Mouse (Mus musculus) neural tube, embryonic 15.5 days (tissue): Measurements from ENCODE around the gene Gpr26. TPM values are rescaled to one million over a fixed set of nuclear protein-coding genes. Genes with fewer than 3 reads are reported as not detected.

Source experiments
- ATAC-seq: fragments of 200-750 bp; cut with Nextera tagmentation; 2 replicates; pipeline ENCODE4 v1.8.0; 2017; ENCODE audit warnings: mild to moderate bottlenecking, moderate TSS enrichment, moderate library complexity; ENCODE audit not compliant: low FRiP score
- H3K27ac ChIP-seq: fragments of 300-500 bp; sonication (generic); replicated peaks from 2 replicates; pipeline ENCODE4 v1.5.1; 2015; ENCODE audit warnings: mild to moderate bottlenecking, inconsistent platforms
- H3K27me3 ChIP-seq: fragments of 300-500 bp; sonication (generic); replicated peaks from 2 replicates; pipeline ENCODE4 v1.6.1; 2015; ENCODE audit warnings: inconsistent platforms
- H3K36me3 ChIP-seq: fragments of 300-500 bp; sonication (generic); 2 replicates; pipeline ENCODE4 v1.6.1; 2015; ENCODE audit warnings: inconsistent platforms
- H3K4me1 ChIP-seq: fragments of 300-500 bp; sonication (generic); 2 replicates; pipeline ENCODE4 v1.6.1; 2015; ENCODE audit warnings: inconsistent platforms
- H3K4me2 ChIP-seq: fragments of 300-500 bp; sonication (generic); 2 replicates; pipeline ENCODE4 v1.6.1; 2015; ENCODE audit warnings: inconsistent platforms, mild to moderate bottlenecking, moderate library complexity
- H3K4me3 ChIP-seq: fragments of 300-500 bp; sonication (generic); replicated peaks from 2 replicates; pipeline ENCODE4 v1.5.1; 2015; ENCODE audit warnings: mild to moderate bottlenecking, inconsistent platforms
- H3K9ac ChIP-seq: fragments of 300-500 bp; sonication (generic); replicated peaks from 2 replicates; pipeline ENCODE4 v1.6.1; 2015; ENCODE audit warnings: mild to moderate bottlenecking, inconsistent platforms
- H3K9me3 ChIP-seq: fragments of 300-500 bp; sonication (generic); replicated peaks from 2 replicates; pipeline ENCODE4 v1.6.1; 2016; ENCODE audit warnings: inconsistent platforms
- WGBS: fragments of 180-500 bp; shearing (Covaris S2); methylation state at CpG from one replicate; pipeline ENCODE4 v1.1.7; 2015; ENCODE audit warnings: mixed read lengths; 5-methylcytosine and 5-hydroxymethylcytosine counted together
- polyA plus RNA-seq: library from polyadenylated mRNA; unstranded; fragments of >200 nt; fragmentation: Nextera tagmentation; extraction: Ambion mirVana; gene quantifications from 2 replicates; pipeline ENCODE4 v1.2.1, GENCODE M21; 2015

Gene Gpr26
- 2.2 and 2.8 TPM in 2 replicates for polyA plus RNA-seq

- H3K36me3 ChIP-seq = no peaks in the 10 kb centered on the region
- peaks cover 18% of the 10 kb centered on the region for H3K27me3 ChIP-seq
- WGBS = under 1% methylated on average over 23 of the region's 32 CpGs
- no peaks in the 10 kb centered on the region for H3K9me3 ChIP-seq
- peaks cover 48% of the 10 kb centered on the region for H3K4me1 ChIP-seq
- peak within 1 kb of the TSS; percentile 87 for H3K27ac ChIP-seq
- H3K4me2 ChIP-seq = peak within 1 kb of the TSS; percentile 78
- peak; percentile 88 for ATAC-seq
- peak within 1 kb of the TSS; percentile 89 for H3K9ac ChIP-seq
- H3K4me3 ChIP-seq = peak within 1 kb of the TSS; percentile 66
These were observed at the start of gene Gpr26 for GRCm38 (mm10) chr7:131966023-131966915. TSS of gene Gpr26 (plus strand) at chr7:131966460.

- Histone ChIP-seq H3K4me3 (no peak overlapping the region), H3K9me3 (no peaks in the 10 kb centered on the region), H3K9ac (no peak overlapping the region), H3K4me2 (no peak overlapping the region), H3K4me1 (no peaks in the 10 kb centered on the region), H3K36me3 (no peaks in the 10 kb centered on the region), H3K27ac (no peak overlapping the region), H3K27me3 (no peaks in the 10 kb centered on the region)
- ATAC-seq = no peak
- 62% methylated on average over 7 of the region's 7 CpGs for WGBS
These were observed 48.9 kb upstream of the Gpr26 start for GRCm38 (mm10) chr7:131917384-131917783.

- WGBS = 21% methylated on average over 9 of the region's 9 CpGs
- Histone ChIP-seq H3K4me3 (no peak overlapping the region), H3K9me3 (no peaks in the 10 kb centered on the region), H3K27ac (no peak overlapping the region), H3K4me2 (no peak overlapping the region), H3K4me1 (peaks cover 14% of the 10 kb centered on the region), H3K27me3 (no peaks in the 10 kb centered on the region), H3K9ac (no peak overlapping the region), H3K36me3 (no peaks in the 10 kb centered on the region)
- ATAC-seq = no peak
These were observed 38.8 kb upstream of the Gpr26 start for GRCm38 (mm10) chr7:131927288-131928050.

- ATAC-seq = no peak
- Histone ChIP-seq H3K4me1 (no peaks in the 10 kb centered on the region), H3K9ac (no peak overlapping the region), H3K27me3 (no peaks in the 10 kb centered on the region), H3K27ac (no peak overlapping the region), H3K4me2 (no peak overlapping the region), H3K36me3 (no peaks in the 10 kb centered on the region), H3K4me3 (no peak overlapping the region), H3K9me3 (no peaks in the 10 kb centered on the region; the same call in 1 of the 2 replicates)
- WGBS = 93% methylated on average over 3 of the region's 3 CpGs
These were observed 28.6 kb upstream of the Gpr26 start for GRCm38 (mm10) chr7:131937611-131938010.

GRCm38 (mm10) chr7:131951131-131951530 is 15.1 kb upstream of the Gpr26 start:
- no peak for ATAC-seq
- H3K4me1 ChIP-seq = no peaks in the 10 kb centered on the region
- WGBS = 78% methylated on average over 5 of the region's 5 CpGs

GRCm38 (mm10) chr7:131953402-131953801 is 12.9 kb upstream of the Gpr26 start:
- WGBS = 51% methylated on average over 3 of the region's 3 CpGs
- no peak for ATAC-seq
- no peak overlapping the region for H3K4me3 ChIP-seq
- no peak overlapping the region for H3K9ac ChIP-seq
- H3K27ac ChIP-seq = no peak overlapping the region
- no peaks in the 10 kb centered on the region for H3K36me3 ChIP-seq
- no peaks in the 10 kb centered on the region for H3K9me3 ChIP-seq
- no peaks in the 10 kb centered on the region for H3K4me1 ChIP-seq
- 0 out of 2 replicates have a peak, but pooled peaks cover 5% of the 10 kb centered on the region for H3K27me3 ChIP-seq
- no peak overlapping the region for H3K4me2 ChIP-seq

More at GRCm38 (mm10) chr7:131951131-131951530, 15.1 kb upstream of the Gpr26 start:
- Histone ChIP-seq H3K4me3 (no peak overlapping the region), H3K4me2 (no peak overlapping the region), H3K36me3 (no peaks in the 10 kb centered on the region), H3K27me3 (0 out of 2 replicates have a peak, but pooled peaks cover 5% of the 10 kb centered on the region), H3K9me3 (no peaks in the 10 kb centered on the region), H3K27ac (no peak overlapping the region), H3K9ac (no peak overlapping the region)

- Histone ChIP-seq H3K9ac (no peak overlapping the region), H3K36me3 (no peaks in the 10 kb centered on the region), H3K4me2 (no peak overlapping the region), H3K27me3 (no peaks in the 10 kb centered on the region), H3K9me3 (no peaks in the 10 kb centered on the region), H3K27ac (no peak overlapping the region), H3K4me1 (no peaks in the 10 kb centered on the region), H3K4me3 (no peak overlapping the region)
- 76% methylated on average over 1 of the region's 1 CpGs for WGBS
- no peak for ATAC-seq
These were observed 7.6 kb upstream of the Gpr26 start for GRCm38 (mm10) chr7:131958705-131959104.

- Histone ChIP-seq H3K9me3 (no peaks in the 10 kb centered on the region), H3K4me3 (no peak overlapping the region), H3K27me3 (peaks cover 3% of the 10 kb centered on the region; the same call in 1 of the 2 replicates), H3K4me2 (no peak overlapping the region), H3K27ac (no peak overlapping the region), H3K36me3 (no peaks in the 10 kb centered on the region), H3K4me1 (peaks cover 3% of the 10 kb centered on the region; the same call in 1 of the 2 replicates), H3K9ac (no peak overlapping the region)
- no peak for ATAC-seq
- 33% methylated on average over 6 of the region's 6 CpGs for WGBS
These were observed 5.7 kb upstream of the Gpr26 start for GRCm38 (mm10) chr7:131960551-131960950.

- H3K27me3 ChIP-seq = peaks cover 18% of the 10 kb centered on the region
- no peaks in the 10 kb centered on the region; the same call in 1 of the 2 replicates for H3K36me3 ChIP-seq
- peak overlapping the region; percentile 78 for H3K4me2 ChIP-seq
- H3K4me3 ChIP-seq = peak overlapping the region; percentile 66
- peak overlapping the region; percentile 87 for H3K27ac ChIP-seq
- H3K9ac ChIP-seq = peak overlapping the region; percentile 89
- H3K4me1 ChIP-seq = peaks cover 48% of the 10 kb centered on the region
- peak; percentile 71 for ATAC-seq
- 4% methylated on average over 56 of the region's 57 CpGs for WGBS
- no peaks in the 10 kb centered on the region for H3K9me3 ChIP-seq
These were observed 745 bp downstream of the Gpr26 start for GRCm38 (mm10) chr7:131966916-131967494.

- no peaks in the 10 kb centered on the region; the same call in 1 of the 2 replicates for H3K36me3 ChIP-seq
- 47% methylated on average over 3 of the region's 3 CpGs for WGBS
- no peaks in the 10 kb centered on the region for H3K9me3 ChIP-seq
- ATAC-seq = no peak
- peaks cover 18% of the 10 kb centered on the region for H3K27me3 ChIP-seq
- H3K27ac ChIP-seq = no peak overlapping the region
- peak overlapping the region; percentile 11 for H3K9ac ChIP-seq
- H3K4me1 ChIP-seq = peaks cover 55% of the 10 kb centered on the region
- H3K4me2 ChIP-seq = peak overlapping the region; percentile 78
- peak overlapping the region; percentile 66 for H3K4me3 ChIP-seq
These were observed 4.0 kb downstream of the Gpr26 start for GRCm38 (mm10) chr7:131970255-131970654.

GRCm38 (mm10) chr7:131975867-131976266 is 9.6 kb downstream of the Gpr26 start:
- ATAC-seq = no peak
- Histone ChIP-seq H3K27ac (no peak overlapping the region), H3K4me3 (no peak overlapping the region), H3K9ac (no peak overlapping the region), H3K9me3 (no peaks in the 10 kb centered on the region), H3K27me3 (no peaks in the 10 kb centered on the region), H3K4me2 (no peak overlapping the region), H3K4me1 (peaks cover 21% of the 10 kb centered on the region), H3K36me3 (no peaks in the 10 kb centered on the region; the same call in 1 of the 2 replicates)
- 70% methylated on average over 6 of the region's 6 CpGs for WGBS
